Mouse (Mus musculus): ENCODE measurements at regions not wholly inside any gene's neighbourhood (a gene's known extent, or its start where the extent isn't known, plus 50 kb on each side); places are given as distances from the start of the nearest gene placed in this dataset.
"Not testable (repeated sequence)": the region's sequence is repeated elsewhere in the genome, so short reads cannot be mapped to it uniquely, and the experiment has no call there.

DNA sequence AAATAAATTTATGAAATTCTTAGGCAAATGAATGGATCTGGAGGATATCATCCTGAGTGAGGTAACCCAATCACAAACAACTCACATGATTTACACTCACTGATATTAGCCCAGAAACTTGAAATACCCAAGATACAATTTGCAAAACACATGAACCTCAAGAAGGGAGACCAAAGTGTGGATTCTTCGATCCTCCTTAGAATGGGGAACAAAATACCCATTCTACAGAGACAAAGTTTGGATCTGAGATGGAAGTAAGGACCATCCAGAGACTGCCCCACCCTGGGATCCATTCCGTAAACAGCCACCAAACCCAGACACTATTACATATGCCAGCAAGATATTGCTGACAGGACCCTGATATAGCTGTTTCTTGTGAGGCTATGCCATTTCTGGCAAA lies 971.2 kb downstream of the Agbl1 start:
- intact Hi-C loops (cut with DNase I) = not testable (repeated sequence)

DNA sequence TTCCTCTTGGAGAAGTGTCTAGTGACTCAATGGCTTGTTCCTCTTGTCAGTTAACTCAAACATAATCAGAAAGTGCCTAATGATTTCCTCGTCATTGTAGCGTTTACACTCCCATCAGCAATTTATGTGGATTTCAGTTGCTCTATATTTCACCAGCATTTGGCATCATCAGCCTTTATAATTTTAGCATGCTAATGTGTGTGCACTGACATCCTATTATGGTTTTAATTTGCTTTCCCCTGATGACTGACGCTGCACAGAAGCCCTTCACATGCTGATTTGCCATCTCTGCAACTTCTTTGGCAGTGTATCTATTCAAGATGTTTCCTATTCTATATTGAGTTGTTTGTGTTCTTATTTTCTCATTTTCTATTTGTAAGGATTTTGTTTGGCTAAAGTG lies 975.9 kb downstream of the Agbl1 start:
- no peak for TF ChIP-seq CTCF (IDR thresholded peaks at IDR 0.05)
- intact Hi-C loops (cut with DNase I) = no loop called here
- Histone ChIP-seq H3K4me3 (no peak overlapping the region), H3K27ac (no peak overlapping the region)
- DNase-seq (ENCODE audit: extremely low spot score in 1 of 2, low spot score in 2 of 2) = no peak

More for the DNA sequence above, 971.2 kb downstream of the Agbl1 start:
- H3K4me3 ChIP-seq; H3K27ac ChIP-seq; DNase-seq (ENCODE audit: extremely low spot score in 1 of 2, low spot score in 2 of 2): not testable (repeated sequence)

- no peak for TF ChIP-seq CTCF (IDR thresholded peaks at IDR 0.05)
- Histone ChIP-seq H3K27ac (no peak overlapping the region), H3K4me3 (no peak overlapping the region)
- no peak for DNase-seq (ENCODE audit: extremely low spot score in 1 of 2, low spot score in 2 of 2)
- intact Hi-C loops (cut with DNase I) = no loop called here
Observed at GRCm38 (mm10) chr7:77249391-77249790, 1019.7 kb downstream of the Agbl1 start.

DNA sequence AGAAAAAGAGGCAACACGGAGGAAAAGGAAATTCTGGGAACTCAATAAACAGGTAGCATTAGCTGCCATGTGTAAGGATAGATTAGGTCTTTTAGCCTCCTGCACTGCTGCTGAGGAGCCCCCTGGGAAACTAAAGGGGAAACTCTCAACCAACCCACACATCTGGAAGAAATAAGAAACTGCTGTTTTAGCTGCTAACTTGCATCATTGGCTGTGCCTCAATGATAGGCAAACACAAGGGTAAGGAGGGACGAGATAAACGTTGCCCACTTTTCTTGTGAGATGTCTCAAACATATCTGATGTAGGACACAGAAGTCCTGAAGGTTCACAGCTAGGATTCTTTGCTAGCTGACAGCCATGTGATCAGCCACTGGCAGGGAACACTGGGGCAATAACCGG lies 1058.0 kb downstream of the Agbl1 start:
- intact Hi-C loops (cut with DNase I) = no loop called here
- TF ChIP-seq CTCF (IDR thresholded peaks at IDR 0.05) = no peak
- DNase-seq (ENCODE audit: extremely low spot score in 1 of 2, low spot score in 2 of 2) = no peak
- Histone ChIP-seq H3K4me3 (no peak overlapping the region), H3K27ac (no peak overlapping the region)

DNA sequence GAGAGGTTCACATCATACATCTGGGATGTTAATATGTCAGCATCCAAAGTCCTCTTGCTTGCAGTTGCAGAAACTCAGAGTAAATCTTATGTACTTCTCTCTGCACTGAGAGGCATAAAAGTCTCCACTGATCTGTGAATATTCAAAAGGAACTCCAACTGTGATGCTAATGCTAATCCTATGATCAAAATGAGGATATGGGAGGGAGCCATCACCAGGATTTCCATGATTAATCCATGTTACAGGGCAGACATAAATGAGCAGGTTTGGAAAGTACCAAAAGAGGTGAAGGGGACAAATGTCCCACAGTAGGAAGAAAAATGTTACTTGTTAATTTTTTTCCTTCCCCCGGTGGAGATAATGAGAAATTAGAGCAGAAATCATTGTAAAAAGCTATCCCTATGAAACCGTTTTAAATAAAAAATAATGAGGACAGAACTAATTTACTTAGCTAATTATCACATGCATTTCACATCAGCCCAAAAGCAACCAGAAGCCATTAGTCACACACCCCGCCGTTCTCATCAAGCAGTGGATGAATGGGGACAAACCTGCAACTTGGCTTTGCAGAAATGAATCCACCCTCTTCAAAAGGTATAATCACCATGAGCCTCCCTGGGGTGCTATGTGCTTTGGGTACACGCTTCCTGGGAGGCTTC lies 1065.4 kb downstream of the Agbl1 start:
- Histone ChIP-seq H3K27ac (no peak overlapping the region), H3K4me3 (no peak overlapping the region)
- TF ChIP-seq CTCF (IDR thresholded peaks at IDR 0.05) = no peak
- DNase-seq (ENCODE audit: extremely low spot score in 1 of 2, low spot score in 2 of 2) = no peak
- intact Hi-C loops (cut with DNase I) = no loop called here

- intact Hi-C loops (cut with DNase I) = no loop called here
- no peak for DNase-seq (ENCODE audit: extremely low spot score in 1 of 2, low spot score in 2 of 2)
- Histone ChIP-seq H3K27ac (no peak overlapping the region), H3K4me3 (no peak overlapping the region)
- TF ChIP-seq CTCF (IDR thresholded peaks at IDR 0.05) = no peak
Observed at GRCm38 (mm10) chr7:77303227-77303626, 1073.5 kb downstream of the Agbl1 start.

DNA sequence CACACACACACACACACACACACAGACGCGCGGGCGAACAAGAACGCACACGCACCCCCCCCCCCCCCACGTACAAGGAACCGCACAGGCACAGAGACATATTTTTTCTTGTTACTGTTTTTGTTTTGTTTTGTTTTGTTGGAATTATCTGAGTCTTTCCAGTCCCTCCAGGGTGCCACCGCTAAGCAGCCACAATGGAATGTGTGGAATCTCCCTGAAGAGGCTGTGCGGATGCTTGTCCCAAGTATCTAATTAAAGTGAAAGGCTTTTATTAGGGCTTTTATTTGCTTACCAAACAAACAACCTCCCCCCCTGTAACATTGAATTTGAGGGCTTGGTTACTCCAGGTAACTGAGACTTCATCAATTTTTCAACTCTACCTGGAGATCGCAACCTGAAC lies 1074.2 kb downstream of the Agbl1 start:
- no peak overlapping the region for H3K27ac ChIP-seq
- no peak for TF ChIP-seq CTCF (IDR thresholded peaks at IDR 0.05)
- intact Hi-C loops (cut with DNase I) = no loop called here
- H3K4me3 ChIP-seq = no peak overlapping the region
- DNase-seq (ENCODE audit: extremely low spot score in 1 of 2, low spot score in 2 of 2) = no peak

DNA sequence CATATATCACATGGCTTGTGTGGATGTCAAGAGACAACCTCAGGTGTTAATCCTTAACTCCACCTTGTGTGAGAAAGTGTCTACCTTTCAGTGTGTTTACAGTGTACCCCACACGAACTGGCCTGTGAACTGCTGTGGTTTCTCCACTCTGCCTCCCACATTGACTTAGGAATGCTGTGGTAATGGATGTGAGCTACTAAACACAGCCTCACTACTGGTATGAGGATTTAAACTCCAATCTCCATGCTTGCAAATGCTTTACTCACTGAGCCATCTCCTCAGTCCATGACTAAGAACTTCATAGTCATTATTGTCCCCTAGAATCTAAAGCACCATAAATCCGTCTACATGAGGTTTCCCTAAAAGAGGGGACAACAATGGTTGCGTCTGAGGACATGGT lies 1075.8 kb downstream of the Agbl1 start:
- DNase-seq (ENCODE audit: extremely low spot score in 1 of 2, low spot score in 2 of 2) = no peak
- no peak overlapping the region for H3K27ac ChIP-seq
- intact Hi-C loops (cut with DNase I) = no loop called here
- no peak for TF ChIP-seq CTCF (IDR thresholded peaks at IDR 0.05)
- H3K4me3 ChIP-seq = no peak overlapping the region

DNA sequence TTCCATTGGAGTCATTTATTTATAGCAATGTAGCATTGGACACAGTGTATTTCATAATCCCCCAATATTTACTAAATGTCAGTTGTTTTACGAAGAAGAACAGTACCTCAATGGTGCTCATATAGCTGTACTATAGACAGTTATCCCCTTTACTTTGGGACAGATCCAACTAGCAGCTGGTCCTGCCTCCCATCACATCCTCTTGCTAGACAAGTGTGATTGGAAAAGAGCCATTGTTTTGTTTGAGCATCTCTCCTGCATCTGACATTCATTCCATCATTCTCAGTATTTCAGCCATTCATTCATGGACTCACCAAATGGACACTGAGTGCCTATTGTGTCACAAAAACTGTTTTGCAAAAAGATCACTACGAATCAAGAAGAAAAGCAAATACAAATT lies 1082.0 kb downstream of the Agbl1 start:
- H3K4me3 ChIP-seq = no peak overlapping the region
- no peak for TF ChIP-seq CTCF (IDR thresholded peaks at IDR 0.05)
- intact Hi-C loops (cut with DNase I) = no loop called here
- H3K27ac ChIP-seq = no peak overlapping the region
- no peak for DNase-seq (ENCODE audit: extremely low spot score in 1 of 2, low spot score in 2 of 2)

DNA sequence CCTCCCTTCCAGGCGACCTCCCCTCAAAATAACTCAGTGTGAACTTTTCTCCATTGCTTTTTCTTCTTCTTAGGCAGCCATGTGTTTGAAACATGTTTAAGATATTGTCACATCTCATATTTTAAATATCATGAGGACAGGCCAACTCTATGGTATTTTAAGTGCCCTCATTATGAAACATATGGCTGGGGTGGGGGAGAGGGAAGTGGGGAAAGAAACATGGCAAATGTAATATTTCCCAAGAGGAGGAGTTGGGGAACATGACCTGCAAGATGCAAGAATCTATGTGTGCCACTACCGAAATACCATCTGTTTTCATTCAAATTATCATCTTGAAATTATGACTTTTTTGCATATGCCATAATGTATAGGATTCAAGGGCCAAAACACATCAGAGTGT lies 1095.5 kb downstream of the Agbl1 start:
- no peak for DNase-seq (ENCODE audit: extremely low spot score in 1 of 2, low spot score in 2 of 2)
- no peak overlapping the region for H3K4me3 ChIP-seq
- intact Hi-C loops (cut with DNase I) = no loop called here
- no peak overlapping the region for H3K27ac ChIP-seq
- TF ChIP-seq CTCF (IDR thresholded peaks at IDR 0.05) = no peak

GRCm38 (mm10) chr7:77326836-77327235 lies 1097.1 kb downstream of the Agbl1 start:
- Histone ChIP-seq H3K4me3 (no peak overlapping the region), H3K27ac (no peak overlapping the region)
- TF ChIP-seq CTCF (IDR thresholded peaks at IDR 0.05) = no peak
- no peak for DNase-seq (ENCODE audit: extremely low spot score in 1 of 2, low spot score in 2 of 2)
- intact Hi-C loops (cut with DNase I) = no loop called here

DNA sequence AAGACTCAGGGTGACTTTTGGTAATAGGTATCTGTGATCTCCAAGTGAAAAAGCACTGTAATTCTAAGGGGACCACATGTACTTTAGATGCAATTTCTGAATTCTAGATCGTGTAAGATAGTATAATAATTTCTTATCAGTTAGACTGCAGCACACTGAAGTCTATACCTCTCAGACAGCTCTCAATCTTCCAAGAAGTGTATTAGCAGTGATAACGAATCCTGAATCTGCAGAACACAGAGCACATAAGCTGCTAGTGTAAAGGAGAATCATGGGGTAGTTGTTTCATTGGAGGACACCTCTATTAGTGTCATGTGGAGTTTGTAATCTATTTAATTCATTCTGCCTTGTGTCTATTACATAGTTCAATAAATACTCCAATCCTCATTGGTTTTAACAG lies 1097.8 kb downstream of the Agbl1 start:
- intact Hi-C loops (cut with DNase I) = no loop called here
- Histone ChIP-seq H3K4me3 (no peak overlapping the region), H3K27ac (no peak overlapping the region)
- TF ChIP-seq CTCF (IDR thresholded peaks at IDR 0.05) = no peak
- no peak for DNase-seq (ENCODE audit: extremely low spot score in 1 of 2, low spot score in 2 of 2)

- intact Hi-C loops (cut with DNase I) = no loop called here
- peak in 1 of 2 experiments; percentile 14 for DNase-seq (ENCODE audit: extremely low spot score in 1 of 2, low spot score in 2 of 2)
- no peak for TF ChIP-seq CTCF (IDR thresholded peaks at IDR 0.05)
Observed at GRCm38 (mm10) chr7:77338630-77339029, 1108.9 kb downstream of the Agbl1 start.

More at GRCm38 (mm10) chr7:77338630-77339029, 1108.9 kb downstream of the Agbl1 start:
- no peak overlapping the region for H3K27ac ChIP-seq
- H3K4me3 ChIP-seq = no peak overlapping the region

Measured in left cerebral cortex, adult 2 months (tissue).